Mouse (Mus musculus) ES-E14 (cell line): ENCODE data around the gene Phb. TPM values are rescaled to one million over a fixed set of nuclear protein-coding genes. Genes with fewer than 3 reads are reported as not detected.
A peak's percentile ranks its signal among the peaks of the same experiment; 100 is the strongest.

ENCODE experiments used
- DNase-seq: peaks from one replicate; pipeline ENCODE4 v3.0.0-alpha.2; 2013; ENCODE audit warnings: low read depth, low spot score
- H3K27ac ChIP-seq: 2 replicates; pipeline ENCODE4 v1.5.1; 2012; ENCODE audit warnings: low read depth, mild to moderate bottlenecking, low read length, moderate library complexity, mixed read lengths; ENCODE audit not compliant: poor library complexity, insufficient read depth, severe bottlenecking
- H3K36me3 ChIP-seq: 2 replicates; pipeline ENCODE4 v1.6.1; 2012; ENCODE audit warnings: mild to moderate bottlenecking, low read length, moderate library complexity, mixed read lengths; ENCODE audit not compliant: control insufficient read depth, poor library complexity, insufficient read depth, severe bottlenecking
- H3K4me1 ChIP-seq, 2 experiments: fragments of 150-350 bp in 1 of 2; sonication (generic) in 1 of 2; 2 replicates each; pipeline ENCODE4 v1.6.1; 2012; ENCODE audit warnings: low read length in 2 of 2, mild to moderate bottlenecking in 1 of 2, mixed read lengths in 1 of 2; ENCODE audit not compliant: control insufficient read depth in 2 of 2, insufficient read depth in 2 of 2, poor library complexity in 1 of 2
- H3K4me3 ChIP-seq, 2 experiments: fragments of 150-350 bp in 1 of 2; sonication (generic) in 1 of 2; 2 replicates each; pipeline ENCODE4 v1.5.1; 2012; ENCODE audit warnings: low read length in 2 of 2, low read depth in 1 of 2, mild to moderate bottlenecking in 1 of 2, mixed read lengths in 1 of 2; ENCODE audit not compliant: insufficient read depth in 1 of 2, poor library complexity in 1 of 2, severe bottlenecking in 1 of 2
- H3K9ac ChIP-seq: 2 replicates; pipeline ENCODE4 v1.6.1; 2012; ENCODE audit warnings: low read depth, mild to moderate bottlenecking, low read length, mixed read lengths; ENCODE audit not compliant: poor library complexity, insufficient read depth, severe bottlenecking
- H3K9me3 ChIP-seq: fragments of 150-350 bp; sonication (generic); 2 replicates; pipeline ENCODE4 v1.6.1; 2012; ENCODE audit warnings: low read depth, mild to moderate bottlenecking, low read length; ENCODE audit not compliant: control insufficient read depth, insufficient read depth
- CHD2 ChIP-seq: IDR thresholded peaks from 2 replicates; pipeline ENCODE4 v1.6.1; 2014; ENCODE audit warnings: mild to moderate bottlenecking, low read depth, low read length, inconsistent platforms
- HCFC1 ChIP-seq: IDR thresholded peaks from 2 replicates; pipeline ENCODE4 v1.6.1; 2012; ENCODE audit warnings: low read length, inconsistent platforms, borderline replicate concordance; ENCODE audit not compliant: insufficient read depth
- MAFK ChIP-seq: IDR thresholded peaks from 2 replicates; pipeline ENCODE4 v1.6.1; 2014; ENCODE audit warnings: mild to moderate bottlenecking, low read depth, low read length, inconsistent platforms; ENCODE audit not compliant: insufficient read depth
- ZC3H11A ChIP-seq: IDR thresholded peaks from 2 replicates; pipeline ENCODE4 v1.6.1; 2012; ENCODE audit warnings: low read depth, mild to moderate bottlenecking, inconsistent platforms, low read length, borderline replicate concordance
- ZNF384 ChIP-seq: IDR thresholded peaks from 2 replicates; pipeline ENCODE4 v1.6.1; 2012; ENCODE audit warnings: low read depth, low read length, inconsistent platforms
- in situ Hi-C, 2 experiments: fragments of 600-800 bp; cut with MboI; formaldehyde crosslinking; loops; one replicate each; pipeline ENCODE4 v1.15.1; 2025; ENCODE audit warnings: low sequenced_read_pairs in 2 of 2, inconsistent platforms in 1 of 2; ENCODE audit not compliant: unreplicated experiment in 2 of 2
- total RNA-seq: library from RNA; depleted of rRNA; stranded (reverse); fragments of 300-350 nt; gene quantifications from 2 replicates; pipeline ENCODE4 v1.2.3, GENCODE M21; 2012

Phb gene
- total RNA-seq, 1 experiment: 693 TPM

DNA sequence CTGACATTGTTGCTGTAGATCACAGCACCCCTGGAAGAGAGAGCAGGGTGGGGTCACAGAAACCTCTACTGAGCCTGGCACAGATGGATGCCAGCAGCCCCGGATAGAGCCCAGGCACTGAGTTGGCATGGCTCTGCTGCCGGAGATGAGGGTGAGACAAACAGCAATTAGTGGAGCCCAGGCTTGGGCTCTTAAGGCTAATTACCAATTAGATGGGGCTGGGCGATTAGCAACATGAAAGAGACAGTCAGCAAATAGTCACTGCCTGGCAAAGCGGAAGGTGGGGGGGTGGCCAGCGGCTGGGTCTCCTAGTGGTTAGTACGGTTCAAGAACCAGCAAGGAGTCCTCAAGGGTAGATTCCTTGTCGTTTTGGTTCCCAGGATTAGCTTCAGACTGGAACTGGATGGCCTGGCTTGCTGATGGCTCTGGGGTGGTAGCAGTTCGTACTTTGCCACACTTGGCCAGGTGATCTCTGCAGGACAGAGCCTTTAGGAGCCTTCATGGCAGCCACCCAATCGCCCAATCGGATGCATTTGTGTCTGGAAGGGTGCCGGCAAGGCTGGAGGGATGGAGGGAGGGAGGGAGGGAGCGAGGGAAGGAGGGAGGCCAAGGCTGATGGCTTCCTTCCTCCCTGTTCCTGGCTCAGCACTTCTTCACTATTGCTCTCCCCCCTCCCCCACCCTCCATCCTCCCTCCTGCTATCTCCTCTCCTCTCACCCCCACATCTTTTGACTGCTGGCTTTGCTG lies 24.1 kb upstream of the Phb start:
- no peak overlapping the region for H3K27ac ChIP-seq
- H3K4me3 ChIP-seq: no peak overlapping the region
- H3K9ac ChIP-seq: no peak overlapping the region
- no peaks in the 10 kb centered on the region for H3K9me3 ChIP-seq
- DNase-seq: no peak
- no peak for TF ChIP-seq ZNF384
- TF ChIP-seq ZC3H11A: no peak
- no peak for TF ChIP-seq HCFC1
- TF ChIP-seq CHD2: no peak
- no peak for TF ChIP-seq MAFK
- in situ Hi-C loops: no loop called here
- H3K4me1 ChIP-seq: peaks cover 2 to 17% of the 10 kb centered on the region in 2 experiments; a peak in 3 of 4 replicates
- no peaks in the 10 kb centered on the region for H3K36me3 ChIP-seq

DNA sequence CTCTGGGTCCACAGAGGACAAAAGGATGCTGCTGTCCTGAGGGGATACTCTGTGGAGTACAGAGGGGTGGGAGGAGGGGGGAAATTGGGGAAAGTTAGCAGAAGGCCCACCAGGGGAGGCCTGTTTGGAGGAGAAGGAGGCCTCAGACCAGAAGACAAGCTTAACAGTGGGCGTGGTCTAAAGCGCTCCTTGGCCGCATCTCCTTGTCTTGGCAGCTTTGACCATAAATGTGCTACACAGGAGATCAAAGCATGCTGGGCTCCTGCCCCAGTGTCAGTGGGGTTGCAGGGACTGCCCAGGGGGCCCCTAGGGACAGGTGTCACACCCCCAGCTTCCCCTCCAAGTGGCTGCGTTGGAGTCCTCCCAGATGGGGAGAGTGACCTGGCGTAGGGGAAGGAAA lies 22.9 kb upstream of the Phb start:
- H3K4me1 ChIP-seq: peaks cover 2 to 26% of the 10 kb centered on the region in 2 experiments; a peak in 3 of 4 replicates
- H3K36me3 ChIP-seq: no peaks in the 10 kb centered on the region
- H3K27ac ChIP-seq: no peak overlapping the region
- no peaks in the 10 kb centered on the region for H3K9me3 ChIP-seq
- H3K4me3 ChIP-seq: no peak overlapping the region
- TF ChIP-seq MAFK (no peak), ZC3H11A (no peak), CHD2 (no peak), HCFC1 (no peak), ZNF384 (no peak)
- H3K9ac ChIP-seq: no peak overlapping the region
- in situ Hi-C loops: no loop called here
- DNase-seq: no peak

DNA sequence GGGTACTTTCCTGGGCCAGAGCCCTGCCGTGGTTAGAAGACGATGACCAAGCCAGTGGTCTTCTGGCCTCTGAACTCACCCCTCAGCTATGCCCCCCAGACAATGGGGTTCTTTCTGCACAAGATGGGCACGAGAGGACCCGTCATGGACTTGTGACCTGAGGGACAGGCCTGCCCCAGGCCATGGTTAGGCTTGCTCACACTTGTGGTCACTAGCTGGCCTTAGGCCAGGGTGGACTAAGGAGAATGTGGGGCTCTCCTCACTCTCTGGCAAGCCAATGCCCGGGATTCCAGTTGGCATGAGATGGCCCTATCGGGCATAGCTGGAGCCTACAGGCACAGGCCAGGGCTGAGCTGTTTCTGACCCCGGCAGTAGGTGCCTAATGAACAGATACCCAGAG lies 22.4 kb upstream of the Phb start:
- Histone ChIP-seq H3K4me3 (no peak overlapping the region), H3K36me3 (no peaks in the 10 kb centered on the region), H3K9ac (no peak overlapping the region), H3K4me1 (peaks cover 4 to 28% of the 10 kb centered on the region in 2 experiments; a peak in 3 of 4 replicates), H3K9me3 (no peaks in the 10 kb centered on the region), H3K27ac (no peak overlapping the region)
- in situ Hi-C loops: no loop called here
- no peak for TF ChIP-seq ZNF384
- TF ChIP-seq ZC3H11A: no peak
- no peak for TF ChIP-seq MAFK
- no peak for TF ChIP-seq HCFC1
- no peak for TF ChIP-seq CHD2
- no peak for DNase-seq

GRCm38 (mm10) chr11:95645397-95646153 lies 21.2 kb upstream of the Phb start:
- Histone ChIP-seq H3K9ac (peak overlapping the region; percentile 38), H3K9me3 (no peaks in the 10 kb centered on the region), H3K4me3 (peak overlapping the region; percentile 52 to 54), H3K27ac (no peak overlapping the region), H3K4me1 (peaks cover 4 to 28% of the 10 kb centered on the region in 2 experiments; a peak in 3 of 4 replicates), H3K36me3 (no peaks in the 10 kb centered on the region)
- no peak for DNase-seq
- in situ Hi-C loops: no loop called here
- TF ChIP-seq MAFK: no peak
- TF ChIP-seq CHD2: no peak
- no peak for TF ChIP-seq ZNF384
- TF ChIP-seq ZC3H11A: no peak
- no peak for TF ChIP-seq HCFC1
